Comparison of ENCODE assay signal across 15 mouse cellular contexts in the genomic region with DNA sequence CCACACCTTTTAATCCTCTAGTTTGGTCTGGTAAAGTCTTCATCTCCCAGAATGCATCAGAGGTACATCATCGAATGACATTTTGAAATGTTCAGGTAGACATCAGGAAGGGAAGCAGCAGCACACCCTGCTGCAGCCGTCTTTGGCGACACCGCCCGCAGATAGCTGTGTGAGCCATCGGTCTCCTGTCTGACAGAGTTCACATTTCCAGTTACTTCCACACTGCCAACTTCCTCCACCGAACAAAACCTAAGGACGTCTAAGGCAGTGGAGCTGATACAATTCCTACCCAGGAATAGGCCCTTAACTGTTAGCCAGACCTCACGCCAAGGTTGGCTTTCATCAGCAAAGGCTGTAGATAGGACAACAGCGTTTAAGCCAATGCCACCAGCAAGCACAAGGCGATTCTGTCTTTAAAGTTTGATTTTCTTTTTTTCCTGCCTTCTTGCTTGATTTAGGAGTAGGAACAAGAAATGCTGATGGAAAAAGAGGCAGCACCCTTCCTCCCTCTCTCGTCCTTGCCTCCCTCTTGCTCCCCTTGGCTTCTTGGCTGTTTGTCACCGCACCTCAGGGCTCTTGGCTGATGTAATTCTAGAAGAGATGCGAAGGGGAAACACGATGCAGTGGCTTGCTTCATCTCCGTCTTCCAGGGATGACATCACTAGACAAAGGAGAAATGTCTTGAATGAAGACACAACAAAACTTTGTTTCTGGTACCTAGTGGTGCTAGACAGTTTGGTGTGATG. TPM values are rescaled to one million over a fixed set of nuclear protein-coding genes. Genes with fewer than 3 reads are reported as not detected.
DNase-seq lines count a peak whose midpoint lies in the region; ATAC-seq lines count a peak whose summit lies in the region.
"Had no signal": no experiment of that assay in that cellular context is flagged by ENCODE, and none has a peak within 500 bp of the region (broad histone marks: within the 10 kb centered on the region; RNA-seq: fewer than 3 reads in every experiment).

No protein-coding gene starts in this region.

- peak overlapping the region; percentile 35; the same call in 1 of the 2 replicates for H3K4me2 ChIP-seq in kidney, embryonic 16.5 days (replicated peaks; ENCODE audit: low read depth, low read length)
- no peak overlapping the region for H3K4me2 ChIP-seq in embryonic facial prominence, embryonic 13.5 days

- H3K27ac ChIP-seq in kidney, embryonic 16.5 days (ENCODE audit: low read length) = no peak overlapping the region
- 0 out of 2 replicates have a peak overlapping the region, but pooled peaks have one; percentile 64 for H3K27ac ChIP-seq in embryonic facial prominence, embryonic 13.5 days
- peak overlapping the region; percentile 77 for H3K27ac ChIP-seq in limb, embryonic 10.5 days
- H3K27ac ChIP-seq: hindbrain, embryonic 14.5 days; macrophage had no signal

- H3K36me3 ChIP-seq in kidney, embryonic 16.5 days (ENCODE audit: insufficient read depth, low read length) = no peaks in the 10 kb centered on the region
- H3K36me3 ChIP-seq in embryonic facial prominence, embryonic 13.5 days = no peaks in the 10 kb centered on the region
- no peaks in the 10 kb centered on the region; the same call in 1 of the 2 replicates for H3K36me3 ChIP-seq in limb, embryonic 10.5 days
- H3K36me3 ChIP-seq: G1E; kidney, embryonic 15.5 days; limb, embryonic 13.5 days had no signal

- peak; percentile 31 for DNase-seq in adrenal gland, adult 2 months
- no peak for DNase-seq in adrenal gland, postnatal 10 days
- no peak for DNase-seq in kidney, adult 8-10 months
- DNase-seq in limb, embryonic 10.5 days (ENCODE audit: low spot score) = no peak
- DNase-seq: right cerebral cortex, postnatal 4 days had no signal

- H3K9me3 ChIP-seq in kidney, embryonic 16.5 days (ENCODE audit: low read length) = no peaks in the 10 kb centered on the region
- H3K9me3 ChIP-seq in embryonic facial prominence, embryonic 13.5 days = no peaks in the 10 kb centered on the region
- no peaks in the 10 kb centered on the region for H3K9me3 ChIP-seq in limb, embryonic 10.5 days (replicated peaks)
- H3K9me3 ChIP-seq: kidney, embryonic 15.5 days; limb, embryonic 13.5 days had no signal

- H3K4me3 ChIP-seq in kidney, embryonic 16.5 days (ENCODE audit: low read length) = no peak overlapping the region
- H3K4me3 ChIP-seq in embryonic facial prominence, embryonic 13.5 days = no peak overlapping the region
- H3K4me3 ChIP-seq in limb, embryonic 10.5 days = no peak overlapping the region
- H3K4me3 ChIP-seq: limb, embryonic 13.5 days had no signal

- peaks cover 7% of the 10 kb centered on the region for H3K27me3 ChIP-seq in kidney, embryonic 16.5 days (ENCODE audit: insufficient read depth, low read length)
- peaks cover 27% of the 10 kb centered on the region for H3K27me3 ChIP-seq in embryonic facial prominence, embryonic 13.5 days
- H3K27me3 ChIP-seq in limb, embryonic 10.5 days (ENCODE audit: low read depth, poor library complexity, severe bottlenecking) = peaks cover 14% of the 10 kb centered on the region; the same call in 1 of the 2 replicates

- no peak for ATAC-seq in kidney, embryonic 16.5 days (ENCODE audit: low FRiP score, low TSS enrichment)
- no peak for ATAC-seq in embryonic facial prominence, embryonic 13.5 days (ENCODE audit: insufficient number of reproducible peaks, insufficient read depth, low FRiP score, low TSS enrichment, low read depth)
- no peak for ATAC-seq in granulocyte monocyte progenitor cell, adult 5-6 weeks (replicated peaks; ENCODE audit: poor library complexity, severe bottlenecking)
- ATAC-seq in megakaryocyte-erythroid progenitor cell, adult 5-6 weeks (replicated peaks; ENCODE audit: low FRiP score, low TSS enrichment, poor library complexity, severe bottlenecking) = no peak

- 55% methylated on average over 16 of the region's 16 CpGs for WGBS in kidney, embryonic 16.5 days
- 63% methylated on average over 16 of the region's 16 CpGs for WGBS in embryonic facial prominence, embryonic 13.5 days
- 84% methylated on average over 16 of the region's 16 CpGs for WGBS in limb, embryonic 10.5 days

- H3K9ac ChIP-seq in kidney, embryonic 16.5 days (replicated peaks; ENCODE audit: low read length) = no peak overlapping the region
- H3K9ac ChIP-seq in embryonic facial prominence, embryonic 13.5 days = no peak overlapping the region
- H3K9ac ChIP-seq: kidney, embryonic 15.5 days had no signal

- H3K4me1 ChIP-seq in kidney, embryonic 16.5 days (ENCODE audit: insufficient read depth, low read length) = peaks cover 63% of the 10 kb centered on the region
- peaks cover 67% of the 10 kb centered on the region for H3K4me1 ChIP-seq in embryonic facial prominence, embryonic 13.5 days
- H3K4me1 ChIP-seq in limb, embryonic 10.5 days = peaks cover 79% of the 10 kb centered on the region

RNA-seq across cellular contexts. Expression of gene Fam43a, which starts 4.7 kb away (rescaled TPM):
- total RNA-seq in adrenal gland, adult 2 months (2021) = 10 to 100 TPM; 17.2 to 27.0 TPM
- polyA plus RNA-seq in adrenal gland, adult 2 months (2012; rRNA removed) = 50.9 and 52.9 TPM in 2 replicates
- 10 to 100 TPM; 37.4 to 47.7 TPM for total RNA-seq in adrenal gland, postnatal 10 days (2021)
- polyA plus RNA-seq in kidney, embryonic 16.5 days (2015; fragmentation: Nextera tagmentation; extraction: Ambion mirVana) = 25.2 and 26.0 TPM in 2 replicates
- 13.2 and 16.8 TPM in 2 replicates for polyA plus RNA-seq in embryonic facial prominence, embryonic 13.5 days (2015; fragmentation: Nextera tagmentation; extraction: Ambion mirVana)
- 11.0 and 16.9 TPM in 2 replicates for polyA plus RNA-seq in limb, embryonic 10.5 days (2016; fragmentation: Nextera tagmentation; extraction: Ambion mirVana)
- 7.5 and 9.6 TPM in 2 replicates for total RNA-seq in granulocyte monocyte progenitor cell, adult 5-6 weeks (2014; fragmentation: Nextera tagmentation)
- total RNA-seq in granulocyte monocyte progenitor cell, adult 5-6 weeks (2017) = 7.2 and 11.9 TPM in 2 replicates
- total RNA-seq in megakaryocyte-erythroid progenitor cell, adult 5-6 weeks (2014; fragmentation: Nextera tagmentation) = 0.82 and 2.4 TPM in 2 replicates
- 0.75 and 2.4 TPM in 2 replicates for total RNA-seq in megakaryocyte-erythroid progenitor cell, adult 5-6 weeks (2017)
- total RNA-seq: G1E had no signal

RNA-seq across cellular contexts. Expression of gene Lsg1, which starts 16.8 kb away (rescaled TPM):
- total RNA-seq in adrenal gland, adult 2 months (2021) = 10 to 100 TPM; 34.9 to 35.0 TPM
- polyA plus RNA-seq in adrenal gland, adult 2 months (2012; rRNA removed) = 6.0 and 8.0 TPM in 2 replicates
- total RNA-seq in adrenal gland, postnatal 10 days (2021) = 10 to 100 TPM; 34.4 to 35.2 TPM
- polyA plus RNA-seq in kidney, embryonic 16.5 days (2015; fragmentation: Nextera tagmentation; extraction: Ambion mirVana) = 62.2 and 69.0 TPM in 2 replicates
- polyA plus RNA-seq in embryonic facial prominence, embryonic 13.5 days (2015; fragmentation: Nextera tagmentation; extraction: Ambion mirVana) = 72.1 and 78.2 TPM in 2 replicates
- 84.5 and 88.0 TPM in 2 replicates for polyA plus RNA-seq in limb, embryonic 10.5 days (2016; fragmentation: Nextera tagmentation; extraction: Ambion mirVana)
- total RNA-seq in granulocyte monocyte progenitor cell, adult 5-6 weeks (2014; fragmentation: Nextera tagmentation) = 48.8 and 48.9 TPM in 2 replicates
- total RNA-seq in granulocyte monocyte progenitor cell, adult 5-6 weeks (2017) = 59.3 and 74.0 TPM in 2 replicates
- total RNA-seq in megakaryocyte-erythroid progenitor cell, adult 5-6 weeks (2014; fragmentation: Nextera tagmentation) = 55.9 and 70.8 TPM in 2 replicates
- total RNA-seq in megakaryocyte-erythroid progenitor cell, adult 5-6 weeks (2017) = 85.3 and 89.6 TPM in 2 replicates

RNA-seq across cellular contexts. Expression of gene Tmem44, which starts 53.6 kb away (rescaled TPM):
- total RNA-seq in adrenal gland, adult 2 months (2021) = 1 to 10 TPM; 2.7 to 5.7 TPM
- 8.5 and 11.4 TPM in 2 replicates for polyA plus RNA-seq in adrenal gland, adult 2 months (2012; rRNA removed)
- 1 to 10 TPM; 6.4 to 9.7 TPM for total RNA-seq in adrenal gland, postnatal 10 days (2021)
- polyA plus RNA-seq in kidney, embryonic 16.5 days (2015; fragmentation: Nextera tagmentation; extraction: Ambion mirVana) = 16.8 and 19.7 TPM in 2 replicates
- polyA plus RNA-seq in embryonic facial prominence, embryonic 13.5 days (2015; fragmentation: Nextera tagmentation; extraction: Ambion mirVana) = 32.5 and 32.7 TPM in 2 replicates
- 18.9 and 21.6 TPM in 2 replicates for polyA plus RNA-seq in limb, embryonic 10.5 days (2016; fragmentation: Nextera tagmentation; extraction: Ambion mirVana)
- 1.4 TPM in 1 of 2 replicates, not detected in the other for total RNA-seq in granulocyte monocyte progenitor cell, adult 5-6 weeks (2014; fragmentation: Nextera tagmentation)
- total RNA-seq in granulocyte monocyte progenitor cell, adult 5-6 weeks (2017) = 0.21 and 0.30 TPM in 2 replicates
- 0.25 TPM in 1 of 2 replicates, not detected in the other for total RNA-seq in megakaryocyte-erythroid progenitor cell, adult 5-6 weeks (2014; fragmentation: Nextera tagmentation)
- total RNA-seq in megakaryocyte-erythroid progenitor cell, adult 5-6 weeks (2017) = 0.14 and 0.30 TPM in 2 replicates
- total RNA-seq: neutrophil, adult 5-6 weeks had no signal
- polyA plus RNA-seq: macrophage had no signal
